Mouse (Mus musculus): Measurements from ENCODE around the gene Rasal2.

The Rasal2 gene

GRCm38 (mm10) chr1:157412454-157413369 lies at the start of gene Rasal2:
Gene Rasal2, minus strand, starts transcription at chr1:157412595.
- peak; percentile 97 for DNase-seq (ENCODE audit: extremely low read depth, insufficient read length, low spot score)

DNA sequence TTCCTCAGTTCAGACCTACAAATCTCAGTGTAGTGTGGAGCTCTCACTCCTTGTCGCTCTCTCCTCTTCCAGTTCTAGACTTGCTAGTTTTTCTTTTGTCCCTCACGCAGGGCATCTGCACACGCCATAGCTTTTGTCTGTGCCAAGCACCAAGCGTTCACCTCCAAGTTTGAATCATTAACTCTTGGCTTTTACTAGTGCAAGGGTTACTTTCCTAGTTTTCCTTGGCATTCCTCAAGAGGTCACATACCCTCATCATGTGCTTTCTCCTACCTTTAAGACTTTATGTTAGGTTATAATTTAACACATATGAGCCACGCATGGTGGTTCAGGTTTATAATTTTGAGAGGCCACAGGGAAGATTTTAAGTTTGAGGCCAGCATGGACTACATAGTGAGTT lies 48.9 kb upstream of the Rasal2 start:
- DNase-seq (ENCODE audit: extremely low read depth, insufficient read length, low spot score): no peak

DNA sequence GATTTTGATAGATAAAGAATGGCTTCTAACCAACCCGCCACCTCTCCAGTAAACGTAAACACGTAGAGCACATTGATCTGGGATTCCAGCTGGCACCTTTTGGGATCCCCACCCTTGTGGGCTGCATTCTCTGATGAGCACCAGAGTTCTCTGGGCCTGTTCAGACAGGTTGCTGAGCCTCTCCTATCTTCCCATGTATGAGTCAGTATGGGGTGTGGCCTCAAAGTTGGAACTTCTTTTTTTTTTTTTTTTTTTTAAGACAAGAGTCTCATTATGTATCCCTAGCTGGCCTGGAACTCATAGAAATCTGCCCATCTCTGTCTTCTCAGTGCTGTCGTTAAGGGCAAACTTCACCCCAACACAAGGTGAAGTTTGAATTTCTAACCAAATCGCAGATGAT lies 47.5 kb upstream of the Rasal2 start:
- no peak for DNase-seq (ENCODE audit: extremely low read depth, insufficient read length, low spot score)

GRCm38 (mm10) chr1:157458421-157459208 lies 46.2 kb upstream of the Rasal2 start, which contains the start of gene Cryzl2:
Gene Cryzl2, plus strand, starts transcription at chr1:157458577.
- no peak for DNase-seq (ENCODE audit: extremely low read depth, insufficient read length, low spot score)

DNA sequence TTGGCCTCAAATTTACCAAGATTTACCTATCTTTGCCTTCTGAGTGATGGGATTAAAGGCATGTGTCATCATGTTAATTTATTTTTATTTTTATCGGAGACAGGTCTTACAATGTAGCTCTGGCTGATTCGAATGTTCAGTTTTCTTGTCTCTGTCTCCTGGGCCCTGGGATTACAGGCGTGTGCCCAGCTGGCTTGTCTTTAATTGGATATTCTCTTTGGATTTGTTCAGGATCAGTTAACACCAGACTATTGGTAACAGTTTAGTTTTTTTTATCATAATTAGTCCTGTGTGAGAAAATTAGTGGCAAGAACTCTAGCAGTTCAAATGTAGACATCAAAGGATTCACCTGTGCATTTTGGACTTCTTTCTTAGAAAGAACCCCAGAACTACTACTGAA lies 45.4 kb upstream of the Rasal2 start:
- no peak for DNase-seq (ENCODE audit: extremely low read depth, insufficient read length, low spot score)

DNA sequence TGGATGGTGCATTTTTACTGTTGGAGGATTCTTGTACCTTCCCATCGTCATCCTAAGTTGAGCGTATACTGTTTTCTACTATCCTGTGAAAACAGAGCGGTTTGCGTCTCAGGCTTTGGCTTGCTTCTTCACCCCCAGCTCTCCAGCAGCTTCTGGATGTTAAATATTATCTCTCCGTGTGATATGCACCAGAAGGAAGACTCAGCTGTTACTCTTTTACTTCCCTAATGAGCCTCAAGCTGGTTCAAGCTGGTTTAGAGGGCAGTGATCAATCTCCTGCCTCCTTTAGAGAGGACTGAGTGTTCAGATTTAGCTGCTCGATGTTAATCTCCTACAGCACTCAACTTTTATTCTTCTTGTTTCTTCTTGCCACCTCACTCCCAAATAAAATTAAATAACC lies 42.5 kb upstream of the Rasal2 start:
- no peak for DNase-seq (ENCODE audit: extremely low read depth, insufficient read length, low spot score)

GRCm38 (mm10) chr1:157452759-157453549 lies 40.6 kb upstream of the Rasal2 start:
- DNase-seq (ENCODE audit: extremely low read depth, insufficient read length, low spot score): no peak

DNA sequence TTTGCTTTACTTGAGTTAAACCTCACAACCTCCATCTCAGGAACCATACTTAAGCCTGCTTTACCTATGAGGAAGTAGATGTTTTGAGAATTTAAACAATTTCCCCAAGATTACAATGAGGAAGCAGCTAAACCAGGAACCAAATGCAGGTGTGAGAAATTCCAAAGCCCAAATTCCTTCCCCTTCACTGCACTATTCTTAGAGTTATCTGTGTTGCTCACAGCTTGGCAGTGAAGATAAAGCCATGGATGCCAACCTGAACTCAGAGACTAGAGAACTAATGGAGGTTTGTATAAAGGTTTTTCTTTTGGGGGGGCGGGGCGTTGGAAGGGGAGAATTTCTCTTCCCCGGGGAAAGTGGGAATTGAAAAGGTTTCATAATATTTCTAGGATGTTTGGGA lies 39.9 kb upstream of the Rasal2 start:
- no peak for DNase-seq (ENCODE audit: extremely low read depth, insufficient read length, low spot score)

- DNase-seq (ENCODE audit: extremely low read depth, insufficient read length, low spot score): no peak
Observed at GRCm38 (mm10) chr1:157449981-157450636, 37.7 kb upstream of the Rasal2 start.

GRCm38 (mm10) chr1:157449532-157449931 lies 37.1 kb upstream of the Rasal2 start:
- no peak for DNase-seq (ENCODE audit: extremely low read depth, insufficient read length, low spot score)

DNA sequence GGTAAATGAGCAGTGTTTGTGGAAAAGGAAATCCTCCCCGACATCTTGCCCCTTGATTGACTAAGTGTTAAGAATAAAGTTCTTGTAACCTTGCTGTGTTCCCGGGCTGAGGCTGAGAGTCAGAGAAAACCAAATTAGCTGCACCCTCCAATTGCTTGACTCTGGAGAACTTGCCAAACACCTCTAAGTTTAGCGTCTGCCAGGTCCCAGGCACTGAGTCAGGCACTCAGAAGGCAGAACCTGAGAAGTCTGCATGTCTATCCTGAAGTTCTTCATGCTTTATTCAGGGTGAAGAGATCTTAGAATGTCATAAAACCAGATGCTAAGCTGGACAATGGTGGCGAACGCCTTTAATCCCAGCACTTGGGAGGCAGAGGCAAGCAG lies 36.4 kb upstream of the Rasal2 start:
- no peak for DNase-seq (ENCODE audit: extremely low read depth, insufficient read length, low spot score)

DNA sequence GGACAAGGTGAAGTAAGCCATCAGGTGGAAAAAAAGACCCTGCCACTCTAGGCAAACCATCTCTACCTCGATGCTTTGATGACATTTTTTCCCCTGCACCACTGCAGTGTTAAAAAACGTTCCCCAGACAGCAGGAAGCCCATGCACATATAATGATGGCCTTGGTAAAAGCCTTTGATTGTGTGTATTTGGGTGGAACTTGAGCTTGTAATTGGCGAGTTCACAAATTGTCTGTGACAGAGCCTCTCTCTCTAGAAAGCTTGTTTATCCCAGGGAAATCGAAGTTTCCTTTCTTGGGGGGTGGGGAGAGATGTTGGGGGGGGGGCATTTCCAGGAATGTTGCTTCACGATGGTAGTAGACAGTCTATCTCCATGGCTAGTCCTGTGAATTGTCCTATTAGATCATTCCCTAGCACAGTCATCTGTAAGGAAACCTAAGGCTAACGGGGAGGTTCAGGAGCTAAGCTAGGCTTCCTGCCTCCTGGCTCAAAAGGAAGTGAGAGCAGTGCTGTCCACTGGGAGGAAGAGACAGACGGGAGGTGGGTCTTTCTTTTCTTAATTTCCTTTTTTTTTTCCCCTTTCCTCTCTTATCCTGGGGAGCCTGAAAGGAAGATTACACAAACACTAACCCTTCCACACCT lies 35.9 kb upstream of the Rasal2 start:
- DNase-seq (ENCODE audit: extremely low read depth, insufficient read length, low spot score): no peak

GRCm38 (mm10) chr1:157447142-157447541 lies 34.7 kb upstream of the Rasal2 start:
- no peak for DNase-seq (ENCODE audit: extremely low read depth, insufficient read length, low spot score)

- DNase-seq (ENCODE audit: extremely low read depth, insufficient read length, low spot score): peak; percentile 39
Observed at GRCm38 (mm10) chr1:157446325-157446724, 33.9 kb upstream of the Rasal2 start.

GRCm38 (mm10) chr1:157445398-157445910 lies 33.1 kb upstream of the Rasal2 start:
- DNase-seq (ENCODE audit: extremely low read depth, insufficient read length, low spot score): no peak

DNA sequence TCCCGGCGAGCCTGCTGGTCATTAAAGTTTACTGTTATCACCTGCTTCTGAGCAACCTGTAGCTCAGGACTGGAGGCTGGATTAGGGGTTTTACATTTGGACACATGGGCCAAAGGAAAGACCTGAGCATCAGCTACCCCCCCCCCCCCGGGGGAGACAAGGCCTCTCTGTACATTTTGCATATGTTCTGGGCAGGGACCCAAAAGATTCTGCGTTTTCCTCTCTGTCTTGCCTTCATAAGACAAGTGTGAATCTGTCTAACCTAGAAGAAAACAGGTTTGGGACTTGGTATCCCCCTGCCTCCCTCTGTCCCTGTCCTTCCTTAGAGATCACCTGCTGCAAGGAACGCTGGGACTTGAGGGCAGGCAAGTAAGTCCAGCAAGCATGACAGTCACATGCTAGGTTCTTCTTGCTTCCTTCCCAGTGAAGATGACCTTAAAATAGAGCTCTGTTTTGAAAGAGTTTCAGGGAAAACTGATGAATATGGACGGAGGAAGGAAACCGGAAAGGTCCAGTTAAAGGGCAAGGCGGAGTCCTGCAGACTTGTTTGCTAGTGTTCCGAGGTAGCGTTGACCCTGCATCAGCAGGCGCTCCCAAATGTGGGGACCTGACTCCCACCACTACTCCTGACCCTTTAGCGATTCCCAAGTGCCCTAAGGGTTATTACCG lies 32.4 kb upstream of the Rasal2 start:
- no peak for DNase-seq (ENCODE audit: extremely low read depth, insufficient read length, low spot score)

DNA sequence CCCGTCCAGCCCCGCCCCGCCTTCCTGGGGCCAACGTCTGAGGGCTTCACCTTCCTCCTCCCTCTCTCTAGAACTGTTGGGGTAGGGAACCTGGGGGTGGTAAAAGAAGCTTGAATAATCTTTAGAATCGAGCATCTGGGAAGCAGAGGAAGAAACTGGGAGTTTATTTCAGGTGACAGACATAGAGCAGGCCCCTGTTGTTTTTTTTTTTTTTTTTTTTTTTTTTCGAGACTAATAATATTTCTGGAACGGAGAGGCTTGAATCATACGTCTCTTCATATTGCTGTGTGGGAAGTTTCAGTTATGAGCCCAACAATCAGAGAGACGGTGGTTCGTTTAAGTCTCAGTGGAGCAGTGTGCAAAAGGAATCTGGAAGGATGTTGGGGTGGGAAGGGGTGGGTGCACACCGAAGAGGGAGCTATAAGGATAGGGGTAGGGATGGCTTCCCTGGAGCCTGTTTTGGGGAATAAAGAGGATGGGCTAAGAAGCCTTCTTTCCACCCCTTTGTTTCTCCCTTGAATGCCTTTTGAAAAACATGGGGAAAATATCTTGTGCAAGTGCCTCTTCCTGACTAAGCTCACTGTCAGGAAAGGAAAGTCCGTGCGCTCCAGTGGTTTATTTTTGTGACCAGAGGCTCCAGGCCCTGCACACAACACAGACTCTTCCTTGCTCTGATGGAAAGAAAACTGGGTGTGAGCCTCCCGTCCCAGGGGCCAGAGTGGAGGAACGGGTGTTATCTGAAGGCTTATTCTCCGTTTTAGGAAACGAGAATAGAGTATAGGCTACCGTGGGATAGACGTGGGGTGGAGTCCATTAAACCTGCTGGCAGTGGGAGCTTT lies 31.5 kb upstream of the Rasal2 start:
- no peak for DNase-seq (ENCODE audit: extremely low read depth, insufficient read length, low spot score)

GRCm38 (mm10) chr1:157443026-157443722 lies 30.8 kb upstream of the Rasal2 start:
- no peak for DNase-seq (ENCODE audit: extremely low read depth, insufficient read length, low spot score)

All from 3134 (cell line).